In the genomic region with DNA sequence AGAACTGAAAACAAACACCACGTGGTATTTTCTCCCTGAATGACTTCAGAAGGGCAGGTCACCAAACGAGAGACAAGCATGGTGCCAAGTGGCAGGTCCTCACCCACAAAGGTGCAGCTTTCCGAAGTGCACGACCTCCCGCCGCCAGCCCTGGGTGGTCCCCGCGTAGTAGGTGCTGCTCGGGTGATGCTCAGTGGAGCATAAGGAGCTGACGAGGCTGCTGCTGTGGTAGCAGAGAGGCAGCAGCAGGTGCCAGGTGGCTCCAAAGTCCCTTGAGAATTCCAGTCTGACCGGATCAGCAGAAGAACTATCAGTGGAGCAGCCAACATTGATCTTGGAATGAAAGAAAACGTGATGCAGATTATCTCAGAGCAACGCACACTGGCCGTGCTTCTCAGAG, we compare ENCODE assay signal across 20 mouse cellular contexts.
A peak's percentile ranks its signal among the peaks of the same experiment; 100 is the strongest.
DNase-seq lines count a peak whose midpoint lies in the region; ATAC-seq and TF ChIP-seq lines count a peak whose summit lies in the region.
"Had no signal": no experiment of that assay in that cellular context is flagged by ENCODE, and none has a peak within 500 bp of the region (broad histone marks: within the 10 kb centered on the region; RNA-seq: fewer than 3 reads in every experiment).

No protein-coding gene starts in this region.

- no peak overlapping the region for H3K27ac ChIP-seq in hindbrain, postnatal 0 days
- no peak overlapping the region for H3K27ac ChIP-seq in hindbrain, embryonic 16.5 days (ENCODE audit: low read depth, low read length)
- no peak overlapping the region for H3K27ac ChIP-seq in intestine, embryonic 16.5 days (ENCODE audit: low read length)
- H3K27ac ChIP-seq: forebrain, embryonic 13.5 days; hindbrain, embryonic 15.5 days; layer of hippocampus, adult 2 months; limb, embryonic 12.5 days; liver, embryonic 13.5 days; midbrain, embryonic 15.5 days had no signal

- H3K27me3 ChIP-seq in hindbrain, postnatal 0 days (ENCODE audit: insufficient read depth, low read length): no peaks in the 10 kb centered on the region
- no peaks in the 10 kb centered on the region for H3K27me3 ChIP-seq in hindbrain, embryonic 16.5 days (replicated peaks; ENCODE audit: control insufficient read depth, insufficient read depth, low read length)
- no peaks in the 10 kb centered on the region for H3K27me3 ChIP-seq in intestine, embryonic 16.5 days (replicated peaks; ENCODE audit: control insufficient read depth, insufficient read depth, low read length)
- H3K27me3 ChIP-seq: forebrain, embryonic 13.5 days; heart, embryonic 12.5 days; hindbrain, embryonic 15.5 days; limb, embryonic 12.5 days; liver, embryonic 13.5 days; megakaryocyte, embryonic 14.5 days; midbrain, embryonic 15.5 days had no signal

- H3K4me3 ChIP-seq in hindbrain, postnatal 0 days (ENCODE audit: low read length): no peak overlapping the region
- no peak overlapping the region for H3K4me3 ChIP-seq in hindbrain, embryonic 16.5 days (ENCODE audit: low read length)
- no peak overlapping the region for H3K4me3 ChIP-seq in intestine, embryonic 16.5 days (ENCODE audit: low read length)
- H3K4me3 ChIP-seq: forebrain, embryonic 13.5 days; heart, embryonic 12.5 days; hindbrain, embryonic 15.5 days; layer of hippocampus, adult 2 months; limb, embryonic 12.5 days; liver, embryonic 13.5 days; megakaryocyte, embryonic 14.5 days; midbrain, embryonic 15.5 days had no signal

- DNase-seq in hindbrain, postnatal 0 days (ENCODE audit: low spot score): peak; percentile 33
- peak; percentile 25 to 37 for DNase-seq in kidney, adult 8-10 months
- peak; percentile 31 to 74 for DNase-seq in kidney, postnatal 25 days
- DNase-seq in MN1 (ENCODE audit: low spot score): no peak
- DNase-seq in right cerebral cortex, postnatal 25 days: no peak
- DNase-seq: adrenal gland, postnatal 36 days; gastrocnemius, postnatal 25 days; heart, postnatal 36 days; liver, embryonic 13.5 days; lung, postnatal 10 days; right cerebral cortex, postnatal 14 days had no signal

- no peak for TF ChIP-seq CTCF in hindbrain, postnatal 0 days (IDR thresholded peaks at IDR 0.05; ENCODE audit: low read depth)

- no peak overlapping the region for H3K9ac ChIP-seq in hindbrain, postnatal 0 days (replicated peaks; ENCODE audit: low read length)
- no peak overlapping the region for H3K9ac ChIP-seq in hindbrain, embryonic 16.5 days (ENCODE audit: low read depth, low read length)
- H3K9ac ChIP-seq in intestine, embryonic 16.5 days (ENCODE audit: low read depth, low read length): no peak overlapping the region
- H3K9ac ChIP-seq: forebrain, embryonic 13.5 days; heart, embryonic 12.5 days; hindbrain, embryonic 15.5 days; limb, embryonic 12.5 days; liver, embryonic 13.5 days; midbrain, embryonic 15.5 days had no signal

- H3K4me2 ChIP-seq in hindbrain, postnatal 0 days (ENCODE audit: low read depth, low read length): no peak overlapping the region
- no peak overlapping the region for H3K4me2 ChIP-seq in hindbrain, embryonic 16.5 days (ENCODE audit: low read length)
- no peak overlapping the region for H3K4me2 ChIP-seq in intestine, embryonic 16.5 days (ENCODE audit: low read depth, low read length)
- H3K4me2 ChIP-seq: forebrain, embryonic 13.5 days; heart, embryonic 12.5 days; hindbrain, embryonic 15.5 days; limb, embryonic 12.5 days; liver, embryonic 13.5 days; midbrain, embryonic 15.5 days had no signal

- H3K9me3 ChIP-seq in hindbrain, postnatal 0 days (ENCODE audit: low read length): no peaks in the 10 kb centered on the region
- no peaks in the 10 kb centered on the region for H3K9me3 ChIP-seq in hindbrain, embryonic 16.5 days (ENCODE audit: control insufficient read depth, low read length)
- no peaks in the 10 kb centered on the region for H3K9me3 ChIP-seq in intestine, embryonic 16.5 days (ENCODE audit: control insufficient read depth, low read length)
- H3K9me3 ChIP-seq: forebrain, embryonic 13.5 days; heart, embryonic 12.5 days; hindbrain, embryonic 15.5 days; limb, embryonic 12.5 days; liver, embryonic 13.5 days; megakaryocyte, embryonic 14.5 days; midbrain, embryonic 15.5 days had no signal

- WGBS in hindbrain, postnatal 0 days: 57% methylated on average over 14 of the region's 14 CpGs
- WGBS in hindbrain, embryonic 16.5 days: 67% methylated on average over 14 of the region's 14 CpGs
- 76% methylated on average over 14 of the region's 14 CpGs for WGBS in intestine, embryonic 16.5 days

- no peaks in the 10 kb centered on the region for H3K4me1 ChIP-seq in hindbrain, postnatal 0 days (ENCODE audit: insufficient read depth, low read length)
- no peaks in the 10 kb centered on the region for H3K4me1 ChIP-seq in hindbrain, embryonic 16.5 days (ENCODE audit: control insufficient read depth, insufficient read depth, low read depth, low read length)
- no peaks in the 10 kb centered on the region for H3K4me1 ChIP-seq in intestine, embryonic 16.5 days (ENCODE audit: control insufficient read depth, insufficient read depth, low read length)
- H3K4me1 ChIP-seq: forebrain, embryonic 13.5 days; heart, embryonic 12.5 days; hindbrain, embryonic 15.5 days; limb, embryonic 12.5 days; liver, embryonic 13.5 days; megakaryocyte, embryonic 14.5 days had no signal

- H3K36me3 ChIP-seq in hindbrain, postnatal 0 days (ENCODE audit: insufficient read depth, low read length): no peaks in the 10 kb centered on the region
- H3K36me3 ChIP-seq in hindbrain, embryonic 16.5 days (ENCODE audit: control insufficient read depth, insufficient read depth, low read length): no peaks in the 10 kb centered on the region
- no peaks in the 10 kb centered on the region for H3K36me3 ChIP-seq in intestine, embryonic 16.5 days (ENCODE audit: control insufficient read depth, insufficient read depth, low read length)
- H3K36me3 ChIP-seq: heart, embryonic 12.5 days; hindbrain, embryonic 15.5 days; limb, embryonic 12.5 days; liver, embryonic 13.5 days; midbrain, embryonic 15.5 days had no signal

- no peak for ATAC-seq in hindbrain, postnatal 0 days
- ATAC-seq in hindbrain, embryonic 16.5 days: no peak
- ATAC-seq in intestine, embryonic 16.5 days: peak; percentile 67
- ATAC-seq: forebrain, embryonic 13.5 days; midbrain, embryonic 15.5 days had no signal

Comparison
In these comparisons a context has a peak if more than half of its experiments do, and no peak if none do; other contexts are left out.
1. DNase-seq: peak in hindbrain, postnatal 0 days (single experiment), kidney, adult 8-10 months (2 of 2) and kidney, postnatal 25 days (2 of 2); none in MN1 (single experiment) and right cerebral cortex, postnatal 25 days (single experiment).